Mouse (Mus musculus): Measurements from ENCODE around the gene Gm49368.

The Gm49368 gene

DNA sequence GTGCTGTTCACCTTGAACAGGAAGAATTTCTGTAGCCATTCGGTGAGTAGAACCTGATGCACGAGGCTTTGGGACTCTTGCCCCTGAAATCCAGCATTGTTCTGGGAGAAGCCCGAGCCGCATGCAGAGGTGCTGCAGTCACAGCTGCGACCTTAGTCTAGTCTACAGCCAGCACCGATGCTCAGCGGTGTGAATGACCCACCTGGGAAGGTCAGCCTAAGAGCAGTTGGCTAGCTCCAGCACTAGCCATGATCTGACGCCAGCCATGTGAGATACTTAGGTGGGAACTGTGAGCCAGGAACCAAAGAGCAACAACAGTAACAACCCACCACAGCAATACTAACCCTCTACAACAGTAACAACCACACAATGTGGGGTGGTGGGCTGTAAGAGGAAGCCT is 4.6 kb upstream of the Gm49368 start:
- no peak for DNase-seq (ENCODE audit: low spot score in 2 of 2)

DNA sequence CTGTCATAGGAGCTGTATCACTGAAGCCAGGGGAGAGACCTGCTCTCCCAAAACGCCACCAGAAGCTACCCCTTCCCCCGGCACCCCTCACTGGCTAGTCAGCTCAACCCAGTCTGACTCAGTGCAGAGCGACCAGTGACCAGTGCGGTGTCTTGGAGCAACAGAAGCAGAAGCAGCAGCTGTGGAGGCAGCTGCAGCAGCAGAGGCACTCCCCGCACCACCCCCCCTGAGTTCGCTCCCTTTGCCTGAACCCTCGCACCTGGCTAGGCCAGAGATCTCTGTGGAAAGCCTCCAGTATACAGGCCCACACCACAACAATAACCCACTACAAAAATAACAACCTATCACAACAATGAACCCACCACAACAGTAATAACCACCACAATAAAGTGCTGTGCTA is 3.9 kb upstream of the Gm49368 start:
- peak; percentile 38 to 44 for DNase-seq (ENCODE audit: low spot score in 2 of 2)

DNA sequence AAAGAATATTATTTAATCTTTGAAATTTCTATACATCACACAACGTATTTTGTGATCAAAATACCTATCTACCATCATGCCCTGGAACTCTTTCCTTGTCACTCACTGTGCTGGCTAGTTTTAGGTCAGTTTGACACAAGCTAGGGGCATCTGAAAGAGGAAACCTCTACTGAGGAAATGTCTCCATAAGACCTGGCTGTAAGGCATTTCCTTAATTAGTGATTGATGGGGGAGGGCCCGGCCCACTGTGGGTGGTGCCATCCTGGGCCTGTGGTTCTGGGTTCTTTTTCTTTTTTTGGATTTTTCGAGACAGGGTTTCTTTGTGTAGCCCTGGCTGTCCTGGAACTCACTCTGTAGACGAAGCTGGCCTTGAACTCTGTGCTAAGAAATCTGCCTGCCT is 3.4 kb upstream of the Gm49368 start:
- no peak for DNase-seq (ENCODE audit: low spot score in 2 of 2)

DNA sequence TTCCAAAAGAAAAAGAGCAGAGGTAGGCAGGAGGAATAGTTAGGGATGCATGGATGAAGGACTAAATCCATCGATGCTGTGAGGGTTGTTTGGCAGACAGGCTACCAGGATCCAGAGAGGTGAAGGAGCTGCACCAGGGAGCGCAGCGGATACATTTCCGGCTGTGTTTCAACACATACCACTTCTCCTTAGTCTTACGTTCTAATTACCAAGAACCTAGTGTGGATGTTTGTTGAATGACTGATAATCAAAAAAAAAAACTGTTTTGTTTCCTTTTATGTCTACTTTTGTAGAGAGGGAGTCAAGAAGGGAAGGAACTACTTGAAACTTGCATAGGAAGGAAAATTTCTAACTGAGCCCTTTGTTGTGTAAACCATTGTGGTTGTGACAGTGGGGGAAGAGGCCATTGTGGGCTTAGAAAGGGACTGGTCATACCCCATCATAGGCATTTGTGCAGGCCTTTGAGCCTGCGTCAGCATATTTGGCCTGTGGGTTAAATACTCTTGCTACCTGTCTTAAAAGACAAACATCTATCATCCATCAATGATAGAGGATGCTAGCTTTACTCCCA is 813 bp downstream of the Gm49368 start:
- DNase-seq (ENCODE audit: low spot score in 2 of 2): no peak

DNA sequence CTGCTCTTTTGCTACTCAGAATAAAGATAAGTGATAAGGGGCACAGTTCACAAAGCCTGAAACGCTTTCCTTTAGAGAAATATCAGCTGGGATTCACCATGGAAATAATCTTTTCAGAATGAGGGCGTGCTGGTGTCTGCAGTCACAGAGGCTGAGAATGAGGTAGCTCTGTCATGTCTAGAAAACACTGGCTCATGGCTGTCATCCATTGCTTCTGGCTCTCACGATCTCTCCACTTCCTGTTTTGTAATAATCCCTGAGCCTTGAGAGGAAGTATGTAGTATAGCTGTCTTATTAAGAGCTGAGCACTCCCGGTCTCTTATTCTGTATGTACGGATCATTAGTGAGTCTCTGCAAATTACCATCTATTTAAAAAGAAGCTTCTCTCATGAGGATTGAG is 3.1 kb downstream of the Gm49368 start:
- no peak for DNase-seq (ENCODE audit: low spot score in 2 of 2)

DNA sequence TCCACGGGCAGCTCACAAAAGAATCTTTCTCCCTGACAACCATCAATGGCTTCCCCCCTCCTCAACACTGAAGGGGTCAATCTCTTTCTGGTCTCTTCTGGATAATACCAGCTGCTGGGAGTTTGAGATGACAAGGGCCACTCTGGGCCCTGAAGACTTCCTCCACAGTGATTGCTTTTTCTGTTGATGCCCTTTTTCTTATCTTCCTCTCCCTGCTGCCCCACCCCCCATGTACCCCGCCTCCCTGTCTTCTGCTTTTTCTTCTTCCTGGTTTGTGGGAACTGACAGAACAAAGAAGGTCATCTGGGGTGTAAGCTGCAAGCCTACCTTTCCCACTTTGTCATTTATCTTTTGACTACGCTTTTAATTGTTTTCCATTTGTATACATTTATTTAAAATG is 5.4 kb downstream of the Gm49368 start:
- DNase-seq (ENCODE audit: low spot score in 2 of 2): no peak

DNA sequence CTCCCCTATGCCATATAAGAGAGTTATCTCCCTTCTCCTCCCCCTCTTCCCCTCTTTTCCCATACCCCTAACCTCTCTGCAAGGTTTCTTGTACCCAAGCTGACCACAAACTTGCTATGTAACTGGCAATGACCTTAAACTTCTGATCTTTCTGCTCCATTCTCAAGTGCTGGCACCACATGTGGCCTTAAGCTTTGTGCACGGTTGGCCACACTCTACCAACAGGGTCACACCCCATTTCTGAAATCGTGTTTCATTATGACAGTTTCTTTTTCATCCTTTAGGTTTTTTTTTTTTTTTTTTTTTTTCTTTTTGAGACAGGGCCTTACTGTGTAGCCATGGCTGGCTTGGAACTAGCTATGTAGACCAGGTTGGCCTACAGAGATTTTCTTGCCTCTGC is 7.4 kb downstream of the Gm49368 start:
- DNase-seq (ENCODE audit: low spot score in 2 of 2): no peak

DNA sequence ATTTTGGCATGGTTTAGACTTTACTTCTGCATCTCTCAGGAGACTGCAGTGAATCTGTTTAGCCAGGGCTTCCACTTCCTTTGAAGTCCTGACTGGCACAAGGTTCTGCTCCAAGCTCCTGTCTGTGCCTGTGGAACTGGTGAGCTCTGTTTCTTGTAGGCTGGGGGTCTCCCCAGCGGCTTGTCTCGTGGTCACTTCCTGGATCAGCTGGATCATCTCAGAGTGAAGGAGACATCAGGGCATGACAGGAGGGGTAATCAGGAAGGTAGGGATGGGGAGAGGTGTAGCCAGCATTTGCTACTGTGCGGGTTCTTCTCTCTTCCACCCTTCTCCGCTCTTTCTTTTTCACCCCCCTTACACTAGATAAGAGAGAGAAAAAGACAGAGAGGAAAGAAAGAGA is 9.3 kb downstream of the Gm49368 start:
- DNase-seq (ENCODE audit: low spot score in 2 of 2): no peak

DNA sequence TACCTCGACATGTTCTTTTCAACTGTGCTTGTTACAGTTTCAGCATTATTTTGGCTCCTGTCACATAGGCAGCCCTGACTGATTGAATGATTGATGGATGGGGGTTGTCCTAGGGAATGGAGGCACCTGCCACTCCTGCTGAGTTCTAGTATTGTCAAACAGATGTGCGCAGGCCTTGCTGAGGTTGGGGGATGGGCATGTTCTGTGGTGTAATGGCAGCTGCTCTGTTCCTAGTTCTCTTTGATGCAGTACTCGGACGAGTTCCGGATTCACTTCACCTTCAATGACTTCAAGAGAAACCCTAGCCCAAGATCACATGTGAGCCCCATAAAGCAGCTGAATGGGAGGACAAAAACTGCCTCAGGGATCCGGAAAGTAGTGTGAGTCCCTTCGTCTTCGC is 17.5 kb downstream of the Gm49368 start:
- DNase-seq (ENCODE audit: low spot score in 2 of 2): no peak

DNA sequence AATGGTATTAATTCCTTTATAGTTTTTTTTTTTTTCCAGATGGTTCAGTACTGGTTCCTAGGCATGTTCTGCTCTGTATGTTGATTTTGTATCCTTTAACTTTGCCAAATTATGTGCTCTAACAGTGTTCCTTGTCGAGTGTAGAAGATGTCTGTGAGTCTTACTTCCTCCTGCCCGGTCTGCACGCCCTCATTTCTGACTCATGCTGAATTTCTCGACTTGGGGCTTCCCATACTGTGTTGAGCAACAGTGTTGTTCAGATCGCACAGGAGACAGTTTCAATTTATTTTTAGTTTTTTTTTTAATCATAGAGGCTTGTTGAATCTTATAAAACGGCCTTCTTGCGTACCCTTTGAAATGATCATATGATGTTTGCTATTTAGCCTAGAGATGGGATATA is 26.7 kb downstream of the Gm49368 start:
- DNase-seq (ENCODE audit: low spot score in 2 of 2): no peak

DNA sequence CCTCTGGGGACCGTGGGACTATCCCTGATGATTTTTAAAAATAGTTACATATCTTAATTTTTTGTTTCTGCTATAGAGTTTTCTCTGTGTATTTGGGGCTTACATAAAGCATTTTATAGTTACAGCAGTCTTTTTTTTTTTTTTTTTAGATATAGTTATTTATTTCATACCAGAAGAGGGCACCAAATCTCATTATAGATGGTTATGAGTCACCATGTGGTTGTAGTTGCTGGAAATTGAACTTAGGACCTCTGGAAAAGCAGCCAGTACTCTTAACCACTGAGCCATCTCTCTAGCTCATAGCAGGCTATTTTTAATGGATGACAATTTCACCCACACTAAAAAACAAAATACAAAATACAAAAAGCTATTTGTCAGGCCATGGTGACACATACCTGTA is 35.7 kb downstream of the Gm49368 start:
- no peak for DNase-seq (ENCODE audit: low spot score in 2 of 2)

DNA sequence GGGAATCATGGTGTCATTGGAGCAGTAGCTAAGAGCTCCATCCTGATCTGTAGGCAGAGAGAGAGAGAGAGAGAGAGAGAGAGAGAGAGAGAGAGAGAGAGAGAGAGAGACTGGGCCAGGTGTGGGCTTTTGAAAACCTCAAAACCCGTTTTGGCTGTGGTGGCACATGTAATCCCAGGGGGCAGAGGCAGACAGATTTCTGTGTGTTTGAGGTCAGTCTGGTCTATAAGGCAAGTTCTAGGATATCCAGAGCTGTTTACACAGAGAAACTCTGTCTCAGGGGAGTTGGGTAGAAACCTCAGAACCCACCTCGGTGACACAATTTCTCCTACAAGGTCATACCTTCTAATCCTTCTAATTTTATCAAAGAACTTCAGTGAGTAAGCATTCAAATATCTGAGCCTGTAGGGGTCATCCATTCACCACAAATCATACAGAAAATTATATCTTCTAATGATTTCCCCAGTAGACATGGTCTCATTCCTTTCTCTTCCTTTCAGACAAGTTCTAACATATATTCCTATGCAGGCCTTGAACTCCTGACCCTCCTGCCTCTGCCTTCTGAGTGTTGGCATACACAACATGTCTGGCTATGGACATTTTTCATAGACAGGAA is 38.4 kb downstream of the Gm49368 start:
- no peak for DNase-seq (ENCODE audit: low spot score in 2 of 2)

DNA sequence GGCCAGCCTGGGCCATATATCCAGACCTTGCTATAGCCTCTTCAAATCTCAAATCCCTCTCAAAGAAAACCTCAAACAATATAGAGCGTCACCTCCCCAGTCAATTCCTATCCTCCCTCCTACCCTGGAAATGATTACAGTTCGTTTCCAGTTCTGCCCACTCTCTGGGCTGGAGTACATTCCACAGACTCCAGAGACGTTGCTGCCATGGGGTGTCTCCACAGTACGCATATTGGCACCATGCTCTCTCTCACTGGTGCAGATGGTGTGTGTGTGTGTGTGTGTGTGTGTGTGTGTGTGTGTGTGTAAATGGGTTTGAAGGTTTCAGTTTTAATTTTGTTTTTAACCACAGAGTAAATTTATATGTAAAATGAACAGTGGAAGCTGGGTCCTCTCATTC is 42.8 kb downstream of the Gm49368 start:
- DNase-seq (ENCODE audit: low spot score in 2 of 2): no peak

DNA sequence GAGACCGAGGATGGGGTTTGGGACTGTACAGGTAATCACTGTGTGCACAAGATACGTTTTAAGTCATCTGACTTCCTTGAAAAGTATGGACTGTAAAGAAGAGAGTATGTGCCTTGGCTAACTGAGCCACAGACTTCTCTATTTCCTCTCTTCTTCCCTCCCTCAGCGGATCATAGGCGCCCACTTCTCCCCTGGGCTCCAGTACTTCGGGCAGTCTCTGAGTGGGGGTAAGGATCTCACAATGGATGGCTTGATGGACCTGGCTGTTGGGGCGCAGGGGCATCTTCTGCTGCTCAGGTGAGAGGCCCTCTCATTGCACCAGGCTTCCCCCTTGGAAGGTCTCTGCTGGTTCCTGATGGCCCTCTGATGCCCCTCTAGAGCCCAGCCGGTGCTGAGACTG is 45.0 kb downstream of the Gm49368 start:
- DNase-seq (ENCODE audit: low spot score in 2 of 2): no peak

DNA sequence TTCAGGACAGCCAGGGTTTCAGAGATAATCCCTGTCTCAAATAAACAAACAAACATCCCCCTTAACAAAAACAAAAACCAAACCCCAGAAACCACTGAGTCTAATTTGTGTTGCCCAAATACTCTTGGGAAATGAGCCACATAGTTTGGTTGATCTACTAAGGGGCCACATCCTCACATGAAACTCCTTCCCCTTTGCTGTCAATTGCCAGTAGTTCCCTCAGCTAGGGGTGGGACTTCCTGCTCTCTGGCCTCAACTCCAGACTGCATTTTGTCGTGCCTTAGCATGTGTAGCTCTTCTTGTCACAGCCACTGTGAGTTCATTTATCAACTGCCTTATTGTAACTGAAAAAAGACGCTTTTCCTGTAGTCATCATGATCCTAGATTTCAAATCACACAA is 47.8 kb downstream of the Gm49368 start:
- no peak for DNase-seq (ENCODE audit: low spot score in 2 of 2)

DNA sequence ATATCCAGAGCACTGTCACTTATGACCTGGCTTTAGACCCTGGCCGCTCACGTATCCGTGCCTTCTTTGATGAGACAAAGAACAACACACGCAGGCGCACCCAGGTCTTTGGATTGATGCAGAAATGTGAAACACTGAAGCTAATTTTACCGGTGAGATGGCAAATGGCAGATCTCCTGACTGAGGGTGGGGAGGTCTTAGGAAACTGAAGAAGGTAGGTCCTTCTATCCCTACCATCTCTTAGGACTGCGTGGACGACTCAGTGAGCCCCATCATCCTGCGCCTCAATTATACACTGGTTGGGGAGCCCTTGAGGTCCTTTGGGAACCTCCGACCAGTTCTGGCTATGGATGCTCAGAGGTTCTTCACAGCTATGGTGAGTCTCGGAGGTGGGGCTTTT is 49.6 kb downstream of the Gm49368 start:
- DNase-seq (ENCODE audit: low spot score in 2 of 2): no peak

DNA sequence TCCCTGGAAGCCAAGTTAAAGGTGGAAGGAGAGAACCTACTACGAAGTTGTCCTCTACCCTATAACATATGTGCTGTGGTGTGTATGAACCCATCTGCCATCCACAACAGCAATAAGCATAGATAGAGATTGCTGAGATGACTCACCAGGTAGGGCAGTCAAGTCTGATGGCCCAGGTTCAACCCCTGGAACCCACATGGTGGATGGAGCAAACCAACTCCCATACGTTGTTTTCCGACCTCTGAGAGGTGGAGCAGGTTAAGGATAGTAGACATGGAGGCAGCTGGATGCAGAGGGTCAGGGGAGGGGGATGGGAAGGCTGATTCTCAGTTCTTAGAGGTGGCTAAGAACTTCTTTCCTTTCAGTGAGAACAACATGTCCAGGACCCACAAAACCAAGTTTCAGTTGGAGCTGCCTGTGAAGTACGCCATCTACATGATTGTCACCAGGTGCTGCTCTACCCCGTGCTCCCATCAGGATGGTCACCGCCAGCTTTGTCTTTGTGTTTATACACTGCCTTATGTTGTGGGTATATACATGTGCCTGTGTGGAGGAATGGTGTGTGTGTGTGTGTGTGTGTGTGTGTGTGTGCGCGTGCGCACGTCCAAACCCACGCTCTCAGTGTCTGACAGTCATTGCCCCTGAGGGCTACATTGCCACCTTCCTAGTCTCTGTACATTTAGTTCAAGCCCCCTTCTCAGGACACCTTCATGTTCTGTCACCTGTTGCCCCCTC is 52.1 kb downstream of the Gm49368 start:
- no peak for DNase-seq (ENCODE audit: low spot score in 2 of 2)

DNA sequence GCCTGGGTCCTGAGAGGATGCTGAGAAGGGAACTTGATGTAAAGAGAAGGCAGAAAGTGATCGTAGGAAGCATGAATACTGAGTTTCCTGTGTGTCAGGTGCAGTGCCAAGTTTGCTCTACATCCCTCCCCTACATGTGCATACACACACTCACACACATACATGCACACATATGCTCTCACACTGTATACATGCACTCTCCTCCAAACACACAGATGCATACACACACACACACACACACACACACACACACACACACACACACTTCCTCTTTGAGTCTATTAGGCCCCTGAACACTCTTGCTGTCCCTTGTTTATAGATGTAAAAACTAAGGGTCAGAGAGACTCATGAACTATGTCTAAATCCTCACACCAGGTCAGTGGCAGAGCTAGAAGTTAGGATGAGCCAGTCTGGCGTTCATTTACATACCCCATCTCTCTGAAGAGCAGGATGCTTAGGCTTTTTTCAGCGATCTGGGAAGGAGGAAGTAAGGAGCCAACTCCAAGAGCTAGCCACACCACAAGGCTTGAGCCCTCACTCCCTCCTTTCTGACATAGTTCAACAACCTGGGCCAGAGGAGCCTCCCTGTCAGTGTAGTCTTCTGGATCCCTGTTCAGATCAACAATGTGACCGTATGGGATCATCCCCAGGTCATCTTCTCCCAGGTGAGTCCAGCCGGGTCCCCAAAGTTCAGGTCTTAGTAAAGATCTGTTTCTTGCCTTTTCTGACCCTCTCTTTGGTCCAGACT is 52.9 kb downstream of the Gm49368 start:
- no peak for DNase-seq (ENCODE audit: low spot score in 2 of 2)

DNA sequence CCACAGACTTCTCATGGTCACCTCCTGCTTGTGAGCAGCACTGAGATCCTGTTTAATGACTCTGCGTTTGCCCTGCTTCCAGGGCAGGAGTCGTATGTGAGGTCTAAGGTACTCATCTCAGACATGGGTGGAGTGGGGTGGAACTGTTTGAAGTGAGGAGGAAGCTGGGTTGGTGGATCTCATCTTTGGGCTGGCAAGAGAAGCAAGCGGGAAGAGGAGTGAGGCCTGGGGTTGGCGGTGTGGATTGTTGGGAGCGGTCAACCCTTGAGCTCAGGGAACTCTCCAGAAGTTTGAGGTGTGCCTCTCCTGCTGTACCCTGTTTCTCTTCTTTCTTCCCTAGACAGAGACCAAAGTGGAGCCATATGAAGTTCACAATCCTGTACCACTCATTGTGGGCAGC is 53.9 kb downstream of the Gm49368 start:
- DNase-seq (ENCODE audit: low spot score in 2 of 2): no peak

DNA sequence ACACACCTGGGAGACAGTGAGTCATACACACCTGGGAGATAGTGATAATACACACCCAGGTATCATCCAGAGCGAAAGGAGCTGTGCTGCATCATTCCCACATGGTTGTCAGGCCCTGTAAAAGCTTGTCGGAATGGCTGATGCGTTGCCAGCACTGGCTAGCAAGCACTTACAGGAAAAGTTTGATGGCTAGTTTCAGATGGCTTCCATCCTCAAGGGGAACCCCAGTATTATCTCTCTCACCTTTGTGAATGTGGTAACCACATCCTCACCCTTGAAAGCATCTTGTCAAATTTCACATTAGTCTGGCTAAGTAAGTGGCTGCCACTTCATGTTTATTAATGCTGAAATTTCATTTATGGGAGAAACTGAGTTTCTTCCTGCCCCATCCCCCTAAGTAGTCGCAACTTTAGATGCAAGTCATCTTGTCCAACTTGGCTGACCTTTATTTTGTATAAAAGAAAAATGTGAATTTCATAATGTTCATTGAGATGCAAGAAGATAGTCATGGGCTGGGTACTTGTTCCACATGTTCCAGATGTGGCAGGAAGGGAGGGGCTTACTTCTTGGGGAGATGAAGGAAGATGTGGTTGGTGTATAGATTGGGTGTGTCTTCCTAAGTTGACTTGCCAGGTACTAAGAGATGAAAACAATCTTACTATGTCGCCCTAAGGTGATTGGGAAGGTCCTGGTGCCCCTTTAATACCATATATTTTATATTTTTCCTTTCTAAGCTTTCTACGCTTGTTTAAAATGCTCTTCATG is 57.4 kb downstream of the Gm49368 start:
- peak; percentile 53 to 75 for DNase-seq (ENCODE audit: low spot score in 2 of 2)

DNA sequence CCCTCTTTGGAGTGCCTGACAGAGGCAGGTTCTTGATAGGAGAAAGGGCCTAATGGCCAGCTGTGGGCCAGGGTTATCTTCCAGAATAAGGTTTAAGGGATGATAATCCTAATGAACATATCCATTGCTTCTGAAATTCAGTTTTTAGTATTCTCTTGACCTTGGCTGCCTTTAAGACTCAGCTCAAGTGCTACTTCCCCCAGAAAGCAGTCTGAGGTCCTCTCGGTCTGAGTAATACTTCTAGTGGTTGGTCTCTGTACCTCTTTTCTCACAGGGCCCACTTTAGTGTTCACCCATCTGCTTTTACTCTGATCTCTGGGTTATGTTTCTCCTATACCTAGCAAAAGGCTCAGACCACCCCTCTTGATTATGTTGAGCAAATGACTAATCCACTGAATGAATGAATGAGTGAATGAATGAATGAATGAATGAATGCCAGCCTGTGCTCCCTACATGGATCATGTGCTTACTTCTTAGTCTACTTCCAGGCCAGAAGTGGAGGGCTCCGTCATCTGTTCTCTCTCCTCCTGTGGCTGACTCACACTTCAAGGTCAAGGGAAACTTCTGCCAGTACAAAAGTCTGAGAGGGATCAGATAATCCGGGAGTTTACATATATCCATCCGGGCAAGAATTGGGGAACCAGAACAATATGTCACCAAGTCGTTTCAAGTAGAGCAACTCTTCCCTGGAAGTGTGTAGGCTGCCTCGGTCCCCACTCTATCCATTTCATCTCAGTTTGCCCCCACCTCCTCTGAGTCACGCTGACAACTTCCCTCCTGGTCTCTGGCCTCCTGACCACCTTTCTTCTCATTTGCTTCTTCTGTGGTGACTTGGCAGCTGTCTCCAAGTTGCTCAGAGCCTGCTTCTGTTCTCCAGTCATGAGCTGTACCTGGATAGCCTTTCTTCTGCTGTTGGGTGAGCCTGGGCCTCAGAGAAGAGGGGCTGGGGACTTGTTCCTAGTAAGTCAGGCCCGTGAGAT is 66.5 kb downstream of the Gm49368 start, which contains the start of gene Itgax:
Gene Itgax, plus strand, starts transcription at position 807 of the 980 bp plus-strand sequence.
- peak; percentile 38 to 51 for DNase-seq (ENCODE audit: low spot score in 2 of 2)
